Mouse (Mus musculus): ENCODE data around the gene Cd37.
A peak's percentile ranks its signal among the peaks of the same experiment; 100 is the strongest.

Cd37 gene

DNA sequence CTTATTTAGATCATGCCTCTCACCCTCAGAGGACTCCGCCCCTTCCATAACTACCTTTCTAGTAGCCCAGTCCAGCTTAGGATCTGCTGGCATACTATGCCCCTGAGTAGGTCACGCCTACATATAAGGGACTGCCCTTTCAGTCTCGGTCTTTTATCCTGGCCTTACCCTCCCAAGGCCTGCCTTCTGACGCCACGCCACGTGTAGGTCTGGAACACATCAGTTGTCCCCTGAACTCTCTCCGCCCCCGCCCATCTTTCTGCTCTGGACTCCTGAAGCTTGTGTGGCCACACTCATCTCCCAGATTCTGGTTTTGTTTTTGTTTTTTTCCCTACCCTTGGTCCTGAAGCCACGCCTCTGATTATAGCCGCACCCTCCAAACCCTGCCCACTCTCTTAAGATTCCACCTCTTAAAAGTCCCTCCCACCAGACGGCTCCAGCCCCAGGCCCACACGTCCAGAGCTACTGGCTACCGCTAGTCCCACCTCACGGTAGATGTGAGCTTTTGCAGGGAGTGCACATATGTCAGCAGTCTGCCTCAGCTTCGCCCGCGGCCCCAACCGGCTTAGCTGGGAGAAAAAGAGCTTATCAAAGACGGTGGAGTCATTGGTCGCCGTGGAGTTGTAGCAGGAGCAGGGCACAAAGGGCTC lies 3.9 kb downstream of the Cd37 start:
- DNase-seq (ENCODE audit: extremely low spot score): peak; percentile 77

GRCm38 (mm10) chr7:45234333-45234841 lies 4.5 kb downstream of the Cd37 start:
- peak; percentile 63 for DNase-seq (ENCODE audit: extremely low spot score)

- DNase-seq (ENCODE audit: extremely low spot score): no peak
These were observed 5.2 kb downstream of the Cd37 start for GRCm38 (mm10) chr7:45233580-45234332.

GRCm38 (mm10) chr7:45232716-45233465 lies 6.0 kb downstream of the Cd37 start:
- no peak for DNase-seq (ENCODE audit: extremely low spot score)

- no peak for DNase-seq (ENCODE audit: extremely low spot score)
These were observed 7.0 kb downstream of the Cd37 start for GRCm38 (mm10) chr7:45231941-45232340.

GRCm38 (mm10) chr7:45231192-45231591 lies 7.7 kb downstream of the Cd37 start:
- no peak for DNase-seq (ENCODE audit: extremely low spot score)

DNA sequence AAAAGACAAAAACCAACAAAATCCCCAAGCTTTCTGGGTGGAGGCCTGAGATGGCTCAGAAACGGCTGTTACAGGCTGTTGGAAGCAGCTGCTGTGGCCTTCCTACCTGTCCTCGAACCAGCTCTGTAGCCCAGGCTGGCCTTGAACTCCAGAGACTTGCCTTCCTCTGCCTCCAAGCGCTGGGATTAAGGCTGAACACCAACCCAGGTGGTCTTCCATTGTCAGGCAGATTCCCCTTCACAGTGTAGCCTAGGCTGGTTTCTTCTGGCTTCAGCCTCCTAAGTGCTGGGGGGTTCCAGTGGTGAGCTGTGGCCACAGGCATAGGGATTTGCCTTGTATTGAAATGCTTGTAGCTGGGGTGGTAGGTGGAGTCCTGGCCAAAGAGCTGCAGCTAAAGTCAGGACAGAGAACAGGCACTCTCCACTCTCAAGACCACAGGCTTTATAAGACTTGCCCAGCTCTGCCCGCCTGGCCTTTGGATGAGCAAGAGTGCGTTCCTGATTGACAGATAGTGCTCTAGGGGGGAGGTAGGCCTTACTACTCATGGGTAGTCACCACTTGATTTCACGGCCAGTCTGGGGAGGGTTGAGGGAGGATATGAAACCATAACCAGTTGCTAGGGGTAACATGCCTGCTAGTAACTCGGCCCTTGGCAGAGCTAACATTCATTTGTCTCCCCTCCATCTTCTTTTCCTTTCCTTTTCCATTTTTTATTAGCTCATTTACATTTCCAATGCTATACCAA lies 9.3 kb downstream of the Cd37 start:
- DNase-seq (ENCODE audit: extremely low spot score): no peak

- no peak for DNase-seq (ENCODE audit: extremely low spot score)
These were observed 9.9 kb downstream of the Cd37 start for GRCm38 (mm10) chr7:45229046-45229445.

DNA sequence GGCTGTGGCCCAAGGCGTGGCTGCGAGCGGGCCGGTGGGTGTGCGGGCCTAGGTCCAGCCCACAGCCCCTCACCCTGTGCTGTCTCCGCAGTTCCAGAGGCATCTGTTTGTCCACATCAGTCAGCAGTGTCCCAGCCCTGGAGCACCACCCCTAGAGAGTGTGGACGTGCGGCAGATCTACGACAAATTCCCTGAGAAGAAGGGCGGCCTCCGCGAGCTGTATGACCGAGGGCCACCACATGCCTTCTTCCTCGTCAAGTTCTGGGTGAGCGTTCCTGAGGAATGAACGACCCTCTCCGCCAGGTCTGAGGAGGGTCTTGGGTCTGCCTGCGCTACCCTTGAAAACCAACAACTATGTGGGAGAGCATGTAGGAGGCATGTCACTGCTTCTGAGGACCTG lies 10.4 kb downstream of the Cd37 start:
- DNase-seq (ENCODE audit: extremely low spot score): no peak

DNA sequence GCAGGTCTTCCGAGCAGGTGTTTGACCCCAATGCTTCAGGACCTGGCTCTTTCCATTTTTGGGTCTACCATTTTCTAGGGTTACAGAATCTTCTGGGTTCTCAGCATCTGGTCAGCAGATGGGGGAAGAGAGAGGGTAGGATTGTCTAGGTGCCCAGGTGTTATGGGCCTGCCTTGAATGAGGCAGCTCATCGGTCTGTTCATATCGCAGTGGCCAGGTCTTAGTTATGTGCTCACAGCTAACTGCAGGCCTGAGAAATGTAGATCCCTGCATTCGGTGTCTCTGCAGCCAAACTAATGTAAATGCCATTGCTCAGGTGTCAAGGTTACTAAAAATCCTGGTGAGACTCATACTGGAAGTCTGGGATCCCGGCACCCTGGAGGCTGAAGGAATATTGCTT lies 12.5 kb downstream of the Cd37 start:
- DNase-seq (ENCODE audit: extremely low spot score): no peak

DNA sequence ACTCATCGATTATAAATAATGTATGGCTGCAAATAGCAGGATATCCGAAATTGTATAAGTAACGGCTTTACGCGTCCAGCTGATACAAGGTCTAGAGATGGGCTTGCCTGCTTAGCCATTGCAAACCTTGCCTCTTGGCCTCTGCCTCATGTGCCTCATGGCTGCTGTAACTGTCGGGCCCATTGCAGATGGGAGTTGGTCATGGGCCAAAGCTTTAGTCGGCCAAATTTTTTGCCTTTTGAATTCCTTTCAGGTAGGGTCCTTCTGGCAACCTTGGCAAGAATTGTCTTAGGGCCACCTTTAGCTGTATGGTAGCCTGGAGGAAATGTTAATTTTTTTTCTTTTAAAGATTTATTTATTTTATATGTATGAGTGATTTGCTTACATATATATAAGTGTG lies 14.1 kb downstream of the Cd37 start:
- no peak for DNase-seq (ENCODE audit: extremely low spot score)

DNA sequence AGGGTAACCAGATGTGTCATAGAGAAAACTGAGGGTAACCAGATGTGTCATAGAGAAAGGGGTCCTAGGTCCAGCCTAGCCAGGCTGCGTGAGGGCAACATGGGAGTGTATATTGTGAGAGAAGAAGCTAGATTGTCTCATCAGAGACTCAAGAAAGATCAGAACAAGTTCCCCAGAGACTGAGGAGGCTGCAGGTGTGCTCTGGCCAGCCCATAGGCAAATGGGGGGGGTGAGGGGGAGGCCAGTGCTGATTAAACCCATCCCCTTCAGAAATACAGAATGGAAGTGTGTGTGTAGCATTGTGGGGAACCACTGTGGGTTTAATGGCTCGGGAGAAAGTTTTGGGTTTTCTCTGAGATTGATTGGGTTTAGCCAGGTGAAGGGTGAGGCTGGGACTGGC lies 17.2 kb downstream of the Cd37 start:
- no peak for DNase-seq (ENCODE audit: extremely low spot score)

DNA sequence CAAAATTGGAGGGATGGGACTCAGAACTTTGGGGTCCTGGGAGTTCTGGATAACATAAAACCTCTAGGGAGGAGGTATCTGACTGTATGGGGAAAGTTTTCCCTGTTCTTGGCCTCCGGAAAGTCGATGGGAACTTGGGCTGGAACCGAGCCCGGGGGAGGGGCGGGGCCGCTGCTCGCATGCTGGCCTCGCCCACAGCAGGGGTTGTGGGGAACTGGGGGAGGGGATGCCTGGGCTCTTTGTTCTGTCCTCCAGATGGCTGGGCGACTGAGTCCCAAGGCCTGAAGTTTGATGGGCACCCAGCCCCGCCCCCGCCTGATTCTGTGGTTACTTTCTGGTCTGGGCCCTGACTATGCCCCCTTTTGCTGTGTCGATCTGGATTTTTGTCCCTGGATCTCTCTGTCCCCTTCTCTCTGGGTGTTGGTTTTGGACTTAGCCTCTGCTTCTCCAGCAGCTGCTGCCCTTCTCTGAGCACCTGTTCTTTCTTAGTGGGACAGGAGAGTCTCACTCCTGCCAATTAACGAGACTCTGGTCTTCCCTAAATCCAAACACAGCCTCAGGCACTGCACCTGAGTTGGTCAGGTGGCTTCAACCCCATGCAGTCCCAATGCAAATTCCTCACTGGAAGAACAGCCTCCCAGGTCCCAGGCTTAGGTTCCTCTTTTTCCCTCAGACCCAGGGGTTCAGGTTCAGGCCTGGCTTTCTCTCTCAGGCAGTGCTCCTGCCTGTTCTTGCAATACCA lies 22.3 kb downstream of the Cd37 start:
- DNase-seq (ENCODE audit: extremely low spot score): peak; percentile 94

- peak; percentile 89 for DNase-seq (ENCODE audit: extremely low spot score)
These were observed 23.1 kb downstream of the Cd37 start, which contains the start of gene Tead2 for GRCm38 (mm10) chr7:45215673-45216441. TSS of gene Tead2 (plus strand) at chr7:45215753.

DNA sequence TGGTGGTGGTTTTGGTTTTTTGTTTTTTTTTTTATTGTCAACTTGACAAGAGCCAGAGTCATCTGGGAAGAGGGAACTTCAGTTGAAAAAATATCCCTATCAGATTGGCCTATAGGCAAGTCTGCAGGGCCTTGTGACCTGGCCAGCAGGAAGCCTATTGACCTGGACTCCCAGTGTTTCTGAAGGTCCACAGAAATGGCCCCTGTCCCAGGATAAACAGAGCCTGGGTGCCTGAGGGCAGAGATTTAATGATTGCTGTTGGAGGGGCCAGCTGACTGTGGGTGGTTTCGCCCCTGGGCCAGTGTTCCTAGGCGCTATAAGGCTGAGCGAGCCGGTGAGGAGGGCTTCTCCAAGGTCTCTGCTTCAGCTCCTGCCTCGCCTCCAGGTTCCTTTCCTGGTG lies 25.2 kb downstream of the Cd37 start:
- no peak for DNase-seq (ENCODE audit: extremely low spot score)

DNA sequence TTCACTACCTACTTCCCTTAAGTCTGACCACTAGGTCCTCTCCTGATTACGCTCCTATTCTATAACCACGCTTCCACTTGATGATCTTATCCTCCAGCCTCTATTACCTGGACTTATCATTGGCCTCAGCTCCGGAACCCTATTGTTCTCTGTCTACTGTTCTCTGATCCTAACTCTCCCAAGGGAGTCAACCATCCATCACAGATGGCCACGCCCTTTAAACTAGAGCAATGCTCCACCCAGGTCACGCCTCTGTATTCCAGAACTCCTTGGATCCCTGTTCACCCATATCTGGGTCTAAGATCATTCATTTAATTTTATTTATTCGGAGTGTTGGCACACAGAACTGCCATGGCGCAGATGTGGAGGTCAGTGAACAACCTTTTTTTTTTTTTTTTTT lies 26.6 kb downstream of the Cd37 start:
- no peak for DNase-seq (ENCODE audit: extremely low spot score)

DNA sequence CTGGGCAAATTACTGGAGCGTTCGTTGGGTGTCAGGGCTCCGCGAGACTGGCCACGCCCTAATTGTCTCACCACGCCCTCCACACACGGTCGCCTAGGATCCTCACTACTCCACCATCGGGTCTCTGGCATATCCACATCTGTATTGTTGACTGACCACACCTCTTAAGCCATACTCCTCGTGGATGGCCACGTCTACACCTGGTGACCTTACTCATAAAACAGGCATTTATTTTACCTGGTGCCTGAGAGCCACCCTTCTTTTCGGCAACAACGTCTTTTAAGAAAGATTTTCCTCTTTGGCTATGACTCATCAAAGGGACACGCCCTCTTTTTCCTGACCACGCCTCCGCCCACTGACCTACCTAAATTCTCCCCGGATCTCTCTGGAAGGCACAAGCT lies 27.1 kb downstream of the Cd37 start, which contains the start of gene Dkkl1:
Gene Dkkl1, minus strand, starts transcription at position 297 of the 401 bp plus-strand sequence.
- no peak for DNase-seq (ENCODE audit: extremely low spot score)

GRCm38 (mm10) chr7:45211070-45211469 lies 27.8 kb downstream of the Cd37 start:
- DNase-seq (ENCODE audit: extremely low spot score): no peak

DNA sequence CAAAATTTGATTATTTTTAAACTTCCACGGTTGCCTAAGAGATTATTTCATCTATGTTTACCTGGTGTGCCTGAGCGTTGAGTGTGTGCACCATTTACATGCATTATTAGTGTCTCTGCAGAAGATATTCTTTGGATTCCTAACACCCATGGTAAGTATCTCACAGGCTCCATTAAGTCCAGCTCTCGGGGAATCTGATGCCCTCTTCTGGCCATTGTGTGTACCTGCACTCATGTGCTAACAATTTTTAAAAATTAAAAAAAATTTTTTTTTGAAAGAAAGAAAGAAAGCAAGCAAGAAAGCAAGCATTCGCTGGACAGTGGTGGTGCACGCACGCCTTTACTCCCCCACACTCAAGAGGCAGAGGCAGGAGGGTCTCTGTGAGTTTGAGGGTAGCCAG lies 30.7 kb downstream of the Cd37 start:
- DNase-seq (ENCODE audit: extremely low spot score): no peak

All from embryo, embryonic 9.5 days (tissue).